Mouse (Mus musculus) heart, embryonic 11.5 days (tissue): ENCODE data around the gene Trim44. TPM values are rescaled to one million over a fixed set of nuclear protein-coding genes. Genes with fewer than 3 reads are reported as not detected.

Source experiments
- ATAC-seq: fragments of 200-750 bp; cut with Nextera tagmentation; replicated peaks from 2 replicates; pipeline ENCODE4 v1.8.0; 2017; ENCODE audit warnings: moderate library complexity; ENCODE audit not compliant: insufficient number of reproducible peaks, low FRiP score, low TSS enrichment
- H3K27ac ChIP-seq: fragments of 300-500 bp; sonication (generic); 2 replicates; pipeline ENCODE4 v1.5.1; 2014; ENCODE audit warnings: mild to moderate bottlenecking, low read depth, low read length
- H3K27me3 ChIP-seq: fragments of 300-500 bp; sonication (generic); 2 replicates; pipeline ENCODE4 v1.6.1; 2014; ENCODE audit warnings: mild to moderate bottlenecking, low read length, mixed read lengths; ENCODE audit not compliant: control insufficient read depth, insufficient read depth
- H3K36me3 ChIP-seq: fragments of 300-500 bp; sonication (generic); 2 replicates; pipeline ENCODE4 v1.6.1; 2014; ENCODE audit warnings: mild to moderate bottlenecking, low read length, moderate library complexity, mixed read lengths; ENCODE audit not compliant: control insufficient read depth, insufficient read depth
- H3K4me1 ChIP-seq: fragments of 300-500 bp; sonication (generic); 2 replicates; pipeline ENCODE4 v1.6.1; 2014; ENCODE audit warnings: low read length; ENCODE audit not compliant: control insufficient read depth, insufficient read depth
- H3K4me2 ChIP-seq: fragments of 300-500 bp; sonication (generic); 2 replicates; pipeline ENCODE4 v1.6.1; 2014; ENCODE audit warnings: mild to moderate bottlenecking, moderate library complexity
- H3K4me3 ChIP-seq: fragments of 300-500 bp; sonication (generic); 2 replicates; pipeline ENCODE4 v1.5.1; 2014; ENCODE audit warnings: low read depth, low read length
- H3K9ac ChIP-seq: fragments of 300-500 bp; sonication (generic); 2 replicates; pipeline ENCODE4 v1.6.1; 2014; ENCODE audit warnings: mild to moderate bottlenecking, low read depth, low read length, moderate library complexity
- H3K9me3 ChIP-seq: fragments of 300-500 bp; sonication (generic); replicated peaks from 2 replicates; pipeline ENCODE4 v1.6.1; 2016; ENCODE audit warnings: low read length; ENCODE audit not compliant: control insufficient read depth
- WGBS: fragments of 180-500 bp; shearing (Covaris S2); extraction: QIAGEN DNeasy Blood & Tissue Kit; methylation state at CpG from one replicate; pipeline ENCODE4 v1.1.7; 2014; ENCODE audit not compliant: insufficient replicate concordance; 5-methylcytosine and 5-hydroxymethylcytosine counted together
- polyA plus RNA-seq: library from polyadenylated mRNA; unstranded; fragments of >200 nt; fragmentation: Nextera tagmentation; extraction: Ambion mirVana; gene quantifications from 2 replicates; pipeline ENCODE4 v1.2.1, GENCODE M21; 2014

The Trim44 gene
- polyA plus RNA-seq, 1 experiment from 2014 or later: 29.7 TPM

- 78% methylated on average over 5 of the region's 5 CpGs for WGBS
- Histone ChIP-seq H3K27me3 (peaks cover 19% of the 10 kb centered on the region), H3K4me1 (peaks cover 10% of the 10 kb centered on the region), H3K27ac (no peak overlapping the region), H3K4me2 (no peak overlapping the region), H3K36me3 (no peaks in the 10 kb centered on the region), H3K9ac (no peak overlapping the region), H3K4me3 (no peak overlapping the region), H3K9me3 (no peaks in the 10 kb centered on the region)
- ATAC-seq: no peak
These were observed 150.9 kb downstream of the Trim44 start for GRCm38 (mm10) chr2:102256591-102257335.

- no peak overlapping the region for H3K4me3 ChIP-seq
- no peak overlapping the region for H3K27ac ChIP-seq
- no peaks in the 10 kb centered on the region for H3K36me3 ChIP-seq
- no peaks in the 10 kb centered on the region for H3K9me3 ChIP-seq
- no peak overlapping the region for H3K9ac ChIP-seq
- no peak overlapping the region for H3K4me2 ChIP-seq
- peaks cover 10% of the 10 kb centered on the region for H3K4me1 ChIP-seq
- peaks cover 19% of the 10 kb centered on the region for H3K27me3 ChIP-seq
- 48% methylated on average over 3 of the region's 3 CpGs for WGBS
- ATAC-seq: no peak
These were observed 151.5 kb downstream of the Trim44 start for GRCm38 (mm10) chr2:102256100-102256499.

- Histone ChIP-seq H3K27ac (no peak overlapping the region), H3K4me1 (peaks cover 5% of the 10 kb centered on the region), H3K4me3 (no peak overlapping the region), H3K27me3 (peaks cover 8% of the 10 kb centered on the region), H3K4me2 (no peak overlapping the region), H3K9ac (no peak overlapping the region), H3K9me3 (no peaks in the 10 kb centered on the region), H3K36me3 (no peaks in the 10 kb centered on the region)
- ATAC-seq: no peak
- WGBS: 82% methylated on average over 7 of the region's 7 CpGs
These were observed 154.4 kb downstream of the Trim44 start for GRCm38 (mm10) chr2:102253204-102253603.

GRCm38 (mm10) chr2:102252651-102253050 is 155.0 kb downstream of the Trim44 start:
- no peak overlapping the region for H3K4me2 ChIP-seq
- H3K9me3 ChIP-seq: no peaks in the 10 kb centered on the region
- H3K27ac ChIP-seq: no peak overlapping the region
- no peaks in the 10 kb centered on the region for H3K36me3 ChIP-seq
- ATAC-seq: no peak
- H3K4me3 ChIP-seq: no peak overlapping the region
- H3K27me3 ChIP-seq: peaks cover 6% of the 10 kb centered on the region; the same call in 1 of the 2 replicates
- no peak overlapping the region for H3K9ac ChIP-seq
- H3K4me1 ChIP-seq: no peaks in the 10 kb centered on the region; the same call in 1 of the 2 replicates
- 51% methylated on average over 4 of the region's 4 CpGs for WGBS

Other genes starting within 250 kb of the Trim44 start
- gene Ldlrad3, start 221.4 kb downstream of the Trim44 start, polyA plus RNA-seq: 19.0 and 19.2 TPM in 2 replicates
- gene Fjx1, start 44.7 kb upstream of the Trim44 start, polyA plus RNA-seq: 2.2 and 2.6 TPM in 2 replicates
- gene Pamr1, start 142.2 kb upstream of the Trim44 start, polyA plus RNA-seq: 0.56 and 1.4 TPM in 2 replicates